Mouse (Mus musculus): Measurements from ENCODE around the gene Wrb. TPM values are rescaled to one million over a fixed set of nuclear protein-coding genes. Genes with fewer than 3 reads are reported as not detected.
A peak's percentile ranks its signal among the peaks of the same experiment; 100 is the strongest.
"Not testable (repeated sequence)": the region's sequence is repeated elsewhere in the genome, so short reads cannot be mapped to it uniquely, and the experiment has no call there.

Gene Wrb
- total and polyA plus RNA-seq, 2 experiments from 2014 or later = 180 to 193 TPM

DNA sequence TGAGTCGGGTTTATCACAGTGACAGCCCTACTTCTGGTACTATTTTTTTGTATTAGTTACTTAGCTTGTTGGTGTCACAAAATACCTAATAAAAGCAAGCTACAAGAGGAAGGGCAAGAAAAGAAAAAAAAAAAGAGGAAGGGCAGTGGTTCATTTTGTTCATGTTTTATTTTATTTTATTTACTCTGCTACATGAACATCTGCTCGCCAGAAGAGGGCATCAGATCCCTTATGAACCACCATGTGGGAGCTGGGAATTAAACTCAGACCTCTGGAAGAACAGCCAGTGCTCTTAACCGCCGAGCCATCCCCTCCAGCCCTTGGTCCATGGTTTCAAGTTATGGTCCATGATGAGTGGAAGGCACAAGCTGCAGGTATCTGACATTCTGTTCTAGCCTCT is 30.5 kb upstream of the Wrb start:
- H3K27me3 ChIP-seq (ENCODE audit: insufficient read depth, low read length) = no peaks in the 10 kb centered on the region
- ATAC-seq (no peak), DNase-seq (no peak)
- no peaks in the 10 kb centered on the region for H3K9me3 ChIP-seq (ENCODE audit: low read length)
- no peak overlapping the region for H3K4me3 ChIP-seq (ENCODE audit: low read depth, low read length)
- no peak for TF ChIP-seq CTCF (IDR thresholded peaks at IDR 0.05; ENCODE audit: low read depth)
- 51% methylated on average over 4 of the region's 4 CpGs for WGBS
- no peaks in the 10 kb centered on the region for H3K4me1 ChIP-seq (ENCODE audit: insufficient read depth)
- H3K9ac ChIP-seq = no peak overlapping the region
- H3K4me2 ChIP-seq (ENCODE audit: low read depth) = no peak overlapping the region
- peaks cover 18% of the 10 kb centered on the region for H3K36me3 ChIP-seq (ENCODE audit: insufficient read depth)
- no peak overlapping the region for H3K27ac ChIP-seq (ENCODE audit: low read depth, low read length)

DNA sequence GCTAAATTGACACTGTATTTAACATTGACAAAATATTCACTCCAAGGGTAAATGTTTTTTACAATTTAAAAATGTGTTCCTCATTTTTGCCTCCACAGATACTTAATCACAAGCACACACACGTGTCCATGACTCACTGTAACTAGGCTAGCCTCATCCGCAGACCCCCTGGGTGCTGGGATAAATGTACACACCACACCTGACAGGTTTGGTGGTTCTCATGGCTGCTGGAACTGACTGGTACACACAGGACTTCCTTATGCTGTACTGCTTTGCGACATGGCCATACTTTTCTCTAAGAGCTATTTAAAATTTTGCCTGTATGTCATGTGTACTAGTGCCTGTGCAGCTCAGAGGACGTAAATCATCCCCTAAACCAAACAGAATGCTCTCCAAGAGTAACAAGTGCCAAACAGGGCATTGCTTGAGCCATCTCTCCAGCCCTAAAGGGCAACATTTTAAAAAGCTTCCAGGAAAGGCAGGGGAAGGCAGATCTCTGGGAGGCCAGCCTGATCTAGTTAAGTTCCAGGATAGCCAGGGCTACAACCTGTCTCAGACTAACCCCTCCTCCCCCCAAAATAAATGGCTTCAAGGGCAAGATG is 25.1 kb upstream of the Wrb start:
- WGBS = 72% methylated on average over 4 of the region's 4 CpGs
- H3K4me1 ChIP-seq (ENCODE audit: insufficient read depth) = no peaks in the 10 kb centered on the region
- ATAC-seq (no peak), DNase-seq (no peak)
- H3K9ac ChIP-seq = no peak overlapping the region
- no peak for TF ChIP-seq CTCF (IDR thresholded peaks at IDR 0.05; ENCODE audit: low read depth)
- H3K36me3 ChIP-seq (ENCODE audit: insufficient read depth) = peaks cover 64% of the 10 kb centered on the region
- no peaks in the 10 kb centered on the region for H3K27me3 ChIP-seq (ENCODE audit: insufficient read depth, low read length)
- H3K9me3 ChIP-seq (ENCODE audit: low read length) = no peaks in the 10 kb centered on the region
- no peak overlapping the region for H3K4me3 ChIP-seq (ENCODE audit: low read depth, low read length)
- H3K27ac ChIP-seq (ENCODE audit: low read depth, low read length) = no peak overlapping the region
- H3K4me2 ChIP-seq (ENCODE audit: low read depth) = no peak overlapping the region

DNA sequence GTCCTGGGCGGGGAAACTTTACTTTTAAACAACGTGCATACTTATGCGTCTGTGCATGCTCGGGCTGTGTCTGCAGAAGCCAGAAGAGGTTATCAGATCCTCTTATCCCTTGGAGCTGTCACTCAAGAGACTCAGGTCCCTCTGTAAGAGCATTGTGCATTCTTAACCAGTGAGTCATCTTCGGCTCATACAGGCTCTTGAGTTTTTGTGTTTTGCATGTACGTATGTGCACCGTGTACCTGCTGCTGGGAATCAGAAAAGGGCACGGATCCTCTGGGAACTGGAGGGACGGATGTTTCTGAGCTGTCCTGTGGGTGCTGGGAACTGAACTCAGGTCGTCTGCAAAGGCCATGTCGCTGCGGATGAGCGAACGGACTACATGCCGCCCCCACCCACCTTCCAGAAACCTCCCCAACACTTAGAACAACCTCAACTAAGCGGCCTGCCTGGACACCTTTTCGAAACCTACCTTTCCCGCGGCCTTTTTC is 18.5 kb upstream of the Wrb start:
- 5% methylated on average over 19 of the region's 19 CpGs for WGBS
- Histone ChIP-seq H3K27me3 (ENCODE audit: insufficient read depth, low read length) (no peaks in the 10 kb centered on the region), H3K9ac (peak overlapping the region; percentile 99), H3K4me3 (ENCODE audit: low read depth, low read length) (peak overlapping the region; percentile 94), H3K27ac (ENCODE audit: low read depth, low read length) (peak overlapping the region; percentile 97), H3K36me3 (ENCODE audit: insufficient read depth) (peaks cover 35% of the 10 kb centered on the region), H3K4me1 (ENCODE audit: insufficient read depth) (peaks cover 18% of the 10 kb centered on the region), H3K9me3 (ENCODE audit: low read length) (no peaks in the 10 kb centered on the region), H3K4me2 (ENCODE audit: low read depth) (peak overlapping the region; percentile 65)
- ATAC-seq (no peak), DNase-seq (no peak)
- TF ChIP-seq CTCF (IDR thresholded peaks at IDR 0.05; ENCODE audit: low read depth) = no peak

DNA sequence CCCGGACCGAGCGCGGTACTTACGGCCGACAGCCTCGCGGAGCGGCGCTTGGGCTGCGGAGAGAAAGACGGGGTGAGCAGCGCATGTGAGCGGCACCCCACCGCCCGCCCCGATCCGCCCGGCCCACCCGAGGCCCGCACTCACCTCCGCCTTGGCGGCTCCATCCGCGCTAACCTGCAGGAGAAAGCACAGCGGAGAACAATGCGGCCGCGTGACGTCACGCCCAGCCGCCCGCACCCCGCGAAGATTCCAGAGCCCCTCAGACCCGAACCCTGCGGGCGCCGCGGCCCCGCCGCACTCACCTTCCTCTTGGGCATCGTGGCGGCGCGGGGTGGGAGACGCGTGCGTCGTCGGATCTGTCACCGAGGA is 17.9 kb upstream of the Wrb start:
- H3K27ac ChIP-seq (ENCODE audit: low read depth, low read length) = peak overlapping the region; percentile 97
- 3% methylated on average over 51 of the region's 52 CpGs for WGBS
- H3K36me3 ChIP-seq (ENCODE audit: insufficient read depth) = peaks cover 33% of the 10 kb centered on the region
- H3K4me3 ChIP-seq (ENCODE audit: low read depth, low read length) = peak overlapping the region; percentile 94
- DNase-seq (no peak), ATAC-seq (peak; percentile 51)
- peaks cover 18% of the 10 kb centered on the region for H3K4me1 ChIP-seq (ENCODE audit: insufficient read depth)
- H3K27me3 ChIP-seq (ENCODE audit: insufficient read depth, low read length) = no peaks in the 10 kb centered on the region
- TF ChIP-seq CTCF (IDR thresholded peaks at IDR 0.05; ENCODE audit: low read depth) = peak; percentile 3; the same call in 1 of the 2 replicates
- H3K9ac ChIP-seq = peak overlapping the region; percentile 99
- H3K9me3 ChIP-seq (ENCODE audit: low read length) = no peaks in the 10 kb centered on the region
- H3K4me2 ChIP-seq (ENCODE audit: low read depth) = peak overlapping the region; percentile 65

DNA sequence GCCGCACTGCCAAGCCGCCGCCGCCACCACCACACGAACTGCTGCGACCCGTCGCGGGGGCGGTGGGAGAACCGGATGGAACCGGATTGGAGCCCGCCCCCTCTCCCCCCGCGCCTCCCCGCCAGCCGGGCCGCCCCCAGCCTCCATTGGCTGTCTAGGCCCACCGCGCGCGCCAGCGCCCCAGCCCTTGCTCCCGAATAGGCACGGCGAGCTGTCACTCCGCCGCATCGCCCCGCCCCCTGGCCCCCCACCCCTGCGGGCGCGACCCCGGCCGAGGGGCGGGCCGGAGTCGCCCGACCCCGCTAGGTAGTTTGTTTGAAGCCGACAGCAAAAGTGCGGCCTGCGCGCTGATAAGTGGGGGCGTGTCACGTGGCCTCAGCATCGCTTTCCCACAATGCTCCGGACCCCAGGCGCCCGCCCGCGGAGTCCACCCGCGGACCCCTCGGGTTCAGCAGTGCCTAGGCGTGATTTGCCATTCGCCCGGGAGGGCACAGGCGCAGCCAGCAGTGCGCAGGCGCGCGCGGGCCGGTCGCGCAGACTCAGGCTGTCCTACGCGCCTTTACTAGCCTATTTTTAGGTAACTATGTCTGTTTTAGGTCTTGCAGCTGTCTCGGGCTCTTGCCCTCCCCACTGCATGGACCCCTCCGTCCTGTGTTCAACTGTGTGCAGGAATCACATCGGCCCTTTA is 17.4 kb upstream of the Wrb start, which contains the start of gene Hmgn1:
TSS of gene Hmgn1 (minus strand) at position 73 of the 688 bp plus-strand sequence.
- ATAC-seq = peak; percentile 96

DNA sequence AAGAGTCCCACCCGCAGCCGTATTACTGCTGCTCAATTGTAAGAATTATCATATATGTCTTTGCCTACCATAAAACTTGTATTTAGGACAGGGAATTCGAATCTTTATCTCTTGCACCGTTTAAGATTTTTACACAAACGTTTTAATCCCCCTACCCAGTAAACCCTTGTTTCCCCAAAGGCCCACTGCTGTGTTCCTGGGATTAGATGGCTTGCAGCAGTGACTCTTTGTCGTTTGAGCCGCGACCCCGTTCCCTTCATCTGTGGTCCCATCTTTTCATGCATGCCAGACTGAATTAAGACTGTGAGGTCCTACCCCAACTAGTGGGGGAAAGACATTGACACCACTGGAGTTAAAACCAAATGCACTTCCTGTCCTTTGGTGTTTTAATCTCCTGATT is 16.7 kb upstream of the Wrb start:
- TF ChIP-seq CTCF (IDR thresholded peaks at IDR 0.05; ENCODE audit: low read depth) = 0 out of 2 replicates have a peak, but pooled peaks have one; percentile 10
- H3K36me3 ChIP-seq (ENCODE audit: insufficient read depth) = peaks cover 23% of the 10 kb centered on the region
- H3K4me1 ChIP-seq (ENCODE audit: insufficient read depth) = peaks cover 18% of the 10 kb centered on the region
- DNase-seq = no peak
- peak overlapping the region; percentile 94 for H3K4me3 ChIP-seq (ENCODE audit: low read depth, low read length)
- H3K27ac ChIP-seq (ENCODE audit: low read depth, low read length) = peak overlapping the region; percentile 97
- peak overlapping the region; percentile 65 for H3K4me2 ChIP-seq (ENCODE audit: low read depth)
- no peaks in the 10 kb centered on the region for H3K9me3 ChIP-seq (ENCODE audit: low read length)
- 1% methylated on average over 9 of the region's 9 CpGs for WGBS
- peak overlapping the region; percentile 99 for H3K9ac ChIP-seq
- no peaks in the 10 kb centered on the region for H3K27me3 ChIP-seq (ENCODE audit: insufficient read depth, low read length)
- ATAC-seq = no peak

More for the DNA sequence above, 17.4 kb upstream of the Wrb start, which contains the start of gene Hmgn1:
- Histone ChIP-seq H3K4me3 (ENCODE audit: low read depth, low read length) (peak within 1 kb of the TSS; percentile 94), H3K9ac (peak within 1 kb of the TSS; percentile 99), H3K9me3 (ENCODE audit: low read length) (no peaks in the 10 kb centered on the region), H3K36me3 (ENCODE audit: insufficient read depth) (peaks cover 28% of the 10 kb centered on the region), H3K27me3 (ENCODE audit: insufficient read depth, low read length) (no peaks in the 10 kb centered on the region), H3K4me1 (ENCODE audit: insufficient read depth) (peaks cover 18% of the 10 kb centered on the region), H3K4me2 (ENCODE audit: low read depth) (peak within 1 kb of the TSS; percentile 65), H3K27ac (ENCODE audit: low read depth, low read length) (peak within 1 kb of the TSS; percentile 97)
- WGBS = 1% methylated on average over 61 of the region's 72 CpGs
- peak; percentile 97 for DNase-seq
- no peak for TF ChIP-seq CTCF (IDR thresholded peaks at IDR 0.05; ENCODE audit: low read depth)

DNA sequence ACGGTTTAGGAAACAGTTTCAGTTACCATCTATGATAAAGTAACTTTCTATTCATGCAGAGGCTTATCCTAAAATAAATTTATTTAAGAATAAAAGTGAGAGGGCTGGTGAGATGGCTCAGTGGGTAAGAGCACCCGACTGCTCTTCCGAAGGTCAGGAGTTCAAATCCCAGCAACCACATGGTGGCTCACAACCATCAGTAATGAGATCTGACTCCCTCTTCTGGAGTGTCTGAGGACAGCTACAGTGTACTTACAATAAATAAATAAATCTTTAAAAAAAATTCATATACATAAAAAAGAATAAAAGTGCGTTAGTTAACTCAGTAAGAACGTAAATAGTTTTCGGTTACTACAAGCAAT is 478 bp upstream of the Wrb start:
- peak; percentile 47 for ATAC-seq
- H3K4me1 ChIP-seq (ENCODE audit: insufficient read depth); H3K27me3 ChIP-seq (ENCODE audit: insufficient read depth, low read length); DNase-seq; H3K27ac ChIP-seq (ENCODE audit: low read depth, low read length); H3K36me3 ChIP-seq (ENCODE audit: insufficient read depth); H3K9me3 ChIP-seq (ENCODE audit: low read length); H3K9ac ChIP-seq: not testable (repeated sequence)
- Histone ChIP-seq H3K4me3 (ENCODE audit: low read depth, low read length) (peak overlapping the region; percentile 64), H3K4me2 (ENCODE audit: low read depth) (peak overlapping the region; percentile 1; the same call in 1 of the 2 replicates)
- 22% methylated on average over 6 of the region's 6 CpGs for WGBS
